Mouse (Mus musculus) activated CD4-positive, CD25-positive, alpha-beta regulatory T cell, adult 4 months (primary cell): ENCODE data around the gene Olfr187. TPM values are rescaled to one million over a fixed set of nuclear protein-coding genes. Genes with fewer than 3 reads are reported as not detected.
"Not testable (repeated sequence)": the region's sequence is repeated elsewhere in the genome, so short reads cannot be mapped to it uniquely, and the experiment has no call there.

Source experiments
- ATAC-seq: one replicate; pipeline ENCODE4 v1.8.0; 2017
- polyA plus RNA-seq, 2 experiments: library from polyadenylated mRNA; unstranded; fragments of 100-300 nt; shearing (Covaris generic); gene quantifications; one replicate each; pipeline ENCODE4 v1.2.1; 2017

Olfr187 gene
- polyA plus RNA-seq: not detected

DNA sequence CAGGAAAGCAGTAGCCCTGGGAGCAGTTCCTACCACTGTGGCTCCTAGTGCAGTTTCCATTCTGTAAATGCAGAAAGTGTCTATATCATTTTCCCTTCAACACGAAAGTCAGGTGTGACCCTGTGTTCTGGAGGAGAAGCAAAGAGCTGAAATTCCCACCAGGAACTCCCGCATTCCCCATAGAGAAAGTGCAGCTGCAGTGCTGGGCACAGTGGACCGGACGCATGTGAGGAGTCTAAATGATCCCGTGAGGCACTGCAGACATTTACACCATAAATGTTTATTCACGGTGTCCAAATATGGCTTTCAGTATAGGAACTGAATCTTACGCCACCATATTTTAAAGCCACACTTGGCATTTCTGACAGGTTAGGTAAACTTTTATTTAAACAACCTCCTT, at the start of gene Olfr187:
Gene Olfr187, minus strand, starts transcription at position 58 of the 400 bp plus-strand sequence.
- no peak for ATAC-seq

DNA sequence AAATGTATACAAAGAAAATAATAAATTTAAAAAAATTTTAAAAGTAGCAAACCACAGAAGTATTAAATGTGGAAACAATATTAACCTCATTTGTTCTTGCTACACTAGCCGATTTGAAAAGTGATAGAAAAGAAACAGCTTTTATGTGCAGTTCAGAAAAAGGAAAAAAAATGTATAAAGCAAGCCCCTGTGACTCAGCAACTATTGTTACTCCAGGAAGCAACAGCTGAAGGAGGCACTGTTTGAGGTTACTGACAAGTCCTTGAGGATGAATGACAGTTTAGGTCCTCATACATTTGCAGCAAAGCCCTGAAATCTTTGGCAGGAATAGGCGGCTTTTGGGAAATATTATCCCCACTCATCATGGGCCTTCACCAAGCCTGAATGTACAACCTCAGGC, 41.5 kb upstream of the Olfr187 start:
- not testable (repeated sequence) for ATAC-seq

DNA sequence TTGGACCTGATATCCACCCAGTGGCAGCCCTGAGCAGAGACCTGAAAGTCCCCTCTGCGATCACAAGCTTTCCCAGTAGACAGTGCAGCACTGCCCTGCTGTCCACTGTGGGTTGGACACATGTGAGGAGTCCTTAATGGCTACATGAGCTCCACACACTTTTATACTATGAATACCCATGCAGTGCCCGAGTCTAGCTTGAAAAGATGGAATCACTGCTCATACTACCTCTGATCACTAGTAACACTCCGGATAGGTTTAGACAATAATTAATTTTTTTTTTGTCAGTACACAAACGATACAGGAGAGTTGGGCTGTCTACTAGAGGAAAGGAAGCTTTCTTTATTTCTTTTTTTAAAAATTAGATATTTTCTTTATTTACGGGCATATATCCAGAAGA, 38.3 kb upstream of the Olfr187 start, which contains the start of gene Olfr190:
Gene Olfr190, minus strand, starts transcription at position 101 of the 400 bp plus-strand sequence.
- ATAC-seq: no peak

GRCm38 (mm10) chr16:59073520-59073919, 34.0 kb upstream of the Olfr187 start:
- no peak for ATAC-seq

- no peak for ATAC-seq
Observed at GRCm38 (mm10) chr16:59071755-59072154, 32.2 kb upstream of the Olfr187 start.

DNA sequence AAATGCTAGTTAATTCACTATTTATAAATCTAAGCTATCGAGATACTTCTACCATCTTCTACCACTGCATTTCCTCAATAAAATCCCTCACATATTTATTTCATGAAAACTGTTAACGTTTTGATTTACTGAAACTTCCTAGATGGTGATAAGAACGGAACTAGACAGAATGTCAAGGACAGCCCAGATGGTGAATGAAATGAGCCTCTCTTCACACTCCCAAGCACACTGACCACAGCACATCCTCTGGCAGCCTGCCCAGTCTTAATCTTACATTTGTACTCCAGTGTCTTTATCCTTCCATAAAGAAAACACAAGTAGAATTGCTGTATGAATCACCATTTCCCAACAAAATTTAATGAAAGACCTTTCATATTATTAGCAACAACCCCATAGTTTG, 22.8 kb upstream of the Olfr187 start:
- not testable (repeated sequence) for ATAC-seq

DNA sequence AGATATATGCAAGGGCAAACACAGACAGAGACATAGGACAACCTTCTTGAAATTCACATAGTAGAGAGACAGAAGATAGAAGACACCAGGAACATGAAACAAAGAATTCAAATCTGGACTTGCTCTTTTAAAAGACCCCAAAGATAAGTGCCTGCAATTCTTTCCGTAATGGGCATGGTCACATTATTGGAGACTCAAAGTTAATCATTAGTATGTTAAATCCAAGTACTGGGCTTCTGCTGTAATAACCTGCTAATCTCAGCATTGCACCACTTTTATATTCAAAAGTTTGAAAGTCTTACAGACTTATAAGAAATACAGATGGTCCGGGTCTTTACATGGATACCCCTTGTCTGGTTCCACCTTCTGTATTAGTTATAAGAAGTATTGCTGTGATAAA, 9.7 kb upstream of the Olfr187 start:
- not testable (repeated sequence) for ATAC-seq

DNA sequence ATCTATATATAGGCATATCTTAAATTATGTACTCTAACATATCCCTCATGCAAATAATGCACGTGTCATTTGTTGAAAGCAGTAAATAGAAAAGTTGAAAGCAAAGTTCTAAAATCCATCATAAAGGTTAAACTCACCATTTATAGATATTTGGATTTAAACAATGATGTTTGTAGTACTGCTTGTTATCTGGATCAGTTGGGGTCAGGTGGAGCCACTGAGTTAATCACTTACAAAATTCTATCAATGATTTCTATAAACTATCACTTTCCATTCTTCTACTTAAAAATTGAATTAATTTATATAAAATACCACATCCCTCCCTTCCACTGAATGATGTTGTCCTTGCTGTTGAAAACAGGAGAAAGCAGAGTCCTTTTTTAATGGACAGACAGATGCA, 9.3 kb upstream of the Olfr187 start:
- ATAC-seq: no peak

GRCm38 (mm10) chr16:59047579-59047978, 8.0 kb upstream of the Olfr187 start:
- no peak for ATAC-seq

- ATAC-seq: no peak
Observed at GRCm38 (mm10) chr16:59045835-59046234, 6.3 kb upstream of the Olfr187 start.

DNA sequence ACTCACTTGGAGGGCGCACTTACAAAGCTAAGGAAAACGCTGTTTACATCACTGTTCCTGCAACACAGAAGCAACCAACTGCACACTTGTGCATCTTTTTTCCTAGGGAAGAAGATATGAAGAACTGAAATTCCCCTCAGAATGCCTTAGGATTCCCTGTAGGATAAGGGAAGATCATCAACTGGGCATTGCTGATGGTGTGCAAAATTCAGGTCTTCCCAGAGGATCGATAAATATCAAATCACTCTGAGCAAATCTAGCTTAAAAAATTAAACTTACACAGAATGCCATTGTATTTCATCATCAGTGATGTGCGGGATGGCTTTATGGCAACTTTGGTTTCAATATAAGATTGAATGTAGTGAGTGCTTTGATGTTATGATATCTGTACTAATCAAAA, 9.4 kb downstream of the Olfr187 start, which contains the start of gene Olfr186:
Gene Olfr186, minus strand, starts transcription at position 101 of the 400 bp plus-strand sequence.
- no peak for ATAC-seq

DNA sequence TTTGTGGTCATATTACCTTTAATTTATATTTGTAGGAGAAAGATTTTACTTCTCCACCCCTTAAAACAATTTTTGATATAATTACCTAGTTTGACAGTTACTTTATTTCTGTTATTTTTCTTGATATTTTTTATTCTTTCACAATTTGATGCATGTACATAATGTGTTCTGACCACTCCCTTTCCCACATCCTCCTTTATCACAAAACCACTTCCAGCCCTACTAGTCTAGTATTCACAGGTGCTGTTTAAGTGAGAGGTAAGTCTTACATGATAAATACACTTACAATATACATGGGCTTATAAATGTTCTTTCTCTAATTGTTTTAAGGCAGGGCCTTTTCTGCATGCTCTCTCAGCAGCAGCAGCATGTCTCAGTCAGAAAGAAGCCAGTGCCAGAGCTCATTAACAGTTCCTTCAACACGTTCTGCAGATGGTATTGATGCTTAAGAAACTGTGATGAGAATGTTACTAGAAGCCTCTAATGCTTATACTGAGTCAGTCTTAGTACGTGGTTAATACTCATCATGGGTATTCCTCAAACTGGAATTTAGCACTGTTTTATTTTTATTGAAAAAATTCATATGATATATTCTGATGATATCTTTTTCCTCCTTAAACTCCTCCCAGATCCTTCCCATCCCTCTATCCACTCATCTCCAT, 26.1 kb downstream of the Olfr187 start:
- ATAC-seq: peak; percentile 92

DNA sequence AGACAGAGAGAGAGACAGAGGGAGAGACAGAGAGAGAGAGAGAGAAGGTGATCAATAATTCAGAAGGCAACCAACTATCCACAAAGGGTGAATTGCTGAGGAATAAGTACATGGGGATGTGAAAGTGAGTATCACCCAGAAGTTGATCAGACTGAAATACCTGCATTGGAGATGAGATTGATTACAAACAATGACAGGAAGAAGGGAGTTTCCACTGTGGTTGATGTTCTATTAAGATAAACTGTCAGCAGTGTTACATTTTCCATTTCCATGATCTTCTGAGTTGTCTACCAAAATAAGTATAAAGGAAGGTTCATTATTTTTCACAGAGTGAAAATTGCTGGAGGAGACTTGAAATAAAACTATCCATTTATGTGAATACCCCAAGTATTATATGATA, 32.4 kb downstream of the Olfr187 start:
- ATAC-seq: peak; percentile 98

DNA sequence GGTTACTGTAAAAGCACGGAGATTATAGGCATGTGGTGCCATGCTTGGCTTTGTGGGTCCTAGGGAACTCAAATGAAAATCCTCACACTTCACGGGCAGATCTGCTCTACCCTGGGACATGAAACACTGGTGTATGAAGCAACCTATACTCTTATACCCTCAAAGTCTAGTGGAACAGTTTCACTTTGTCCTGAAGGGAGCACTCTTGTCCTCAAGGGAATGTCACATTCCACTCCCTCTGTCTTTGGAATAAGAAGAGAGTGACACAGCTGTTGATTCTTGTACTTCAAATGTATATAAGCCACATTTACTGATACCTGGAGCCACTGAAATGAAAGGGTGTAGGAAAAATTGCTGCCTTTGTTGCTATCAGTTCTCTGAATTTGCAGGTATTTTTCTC, 44.5 kb downstream of the Olfr187 start, which contains the start of gene Olfr183:
Gene Olfr183, plus strand, starts transcription at position 301 of the 400 bp plus-strand sequence.
- no peak for ATAC-seq

Other genes starting within 250 kb of the Olfr187 start
- 1 to 10 TPM in 1 of 2 experiments, under 1 TPM in 1; 0.75 to 1.2 TPM for gene Olfr173, start 239.5 kb downstream of the Olfr187 start, polyA plus RNA-seq
- gene Olfr175-ps1, start 213.0 kb downstream of the Olfr187 start, polyA plus RNA-seq: not detected
- not detected for gene Olfr177, start 165.0 kb downstream of the Olfr187 start, polyA plus RNA-seq
- not detected for gene Olfr178, start 147.7 kb downstream of the Olfr187 start, polyA plus RNA-seq
- not detected for gene Olfr181, start 111.0 kb downstream of the Olfr187 start, polyA plus RNA-seq
- gene Olfr180, start 110.4 kb downstream of the Olfr187 start, polyA plus RNA-seq: not detected
- under 1 TPM in 1 of 2 experiments, not detected in 1; 0.17 TPM for gene Olfr183, start 44.4 kb downstream of the Olfr187 start, polyA plus RNA-seq
- gene Olfr186, start 9.5 kb downstream of the Olfr187 start, polyA plus RNA-seq: under 1 TPM in 1 of 2 experiments, not detected in 1; 0.40 TPM
- not detected for gene Olfr190, start 38.2 kb upstream of the Olfr187 start, polyA plus RNA-seq
- gene Olfr191, start 50.1 kb upstream of the Olfr187 start, polyA plus RNA-seq: not detected
- gene Olfr193, start 72.1 kb upstream of the Olfr187 start, polyA plus RNA-seq: not detected
- not detected for gene Olfr194, start 81.3 kb upstream of the Olfr187 start, polyA plus RNA-seq
- not detected for gene Olfr195, start 107.3 kb upstream of the Olfr187 start, polyA plus RNA-seq
- not detected for gene Olfr196, start 130.7 kb upstream of the Olfr187 start, polyA plus RNA-seq
- not detected for gene Olfr198, start 163.8 kb upstream of the Olfr187 start, polyA plus RNA-seq
- not detected for gene Olfr199, start 180.0 kb upstream of the Olfr187 start, polyA plus RNA-seq
- gene Olfr201, start 232.9 kb upstream of the Olfr187 start, polyA plus RNA-seq: not detected
- under 1 TPM in 1 of 2 experiments, not detected in 1; 0.37 TPM for gene Olfr202, start 247.0 kb upstream of the Olfr187 start, polyA plus RNA-seq